Mouse (Mus musculus): ENCODE data around the gene Atp1b3. TPM values are rescaled to one million over a fixed set of nuclear protein-coding genes. Genes with fewer than 3 reads are reported as not detected.
A peak's percentile ranks its signal among the peaks of the same experiment; 100 is the strongest.

Gene Atp1b3
- polyA plus RNA-seq, 1 experiment from 2014 or later, result 182 TPM

DNA sequence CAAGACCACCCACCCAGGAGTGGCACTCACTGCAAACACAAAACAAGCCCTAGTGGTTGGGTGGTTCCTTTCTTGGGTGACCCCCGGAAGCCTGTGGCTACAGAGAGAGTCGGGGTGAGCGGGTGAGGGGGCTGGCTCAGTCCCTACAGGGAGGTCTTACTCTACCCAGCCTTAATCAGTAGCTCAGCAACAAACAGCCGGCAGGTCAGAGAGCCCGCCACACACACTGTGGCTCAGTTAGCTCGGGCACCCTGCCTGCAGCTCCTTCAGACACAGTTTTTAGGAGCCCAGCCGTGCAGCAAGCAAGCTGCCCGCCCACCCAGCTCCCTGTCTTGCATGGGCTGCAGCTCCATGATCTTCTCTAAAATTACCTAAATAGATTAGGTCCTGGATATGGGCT, 33.9 kb upstream of the Atp1b3 start:
- Histone ChIP-seq H3K9ac (ENCODE audit: low read depth, low read length) (no peak overlapping the region), H3K27me3 (ENCODE audit: insufficient read depth, low read length) (no peaks in the 10 kb centered on the region), H3K9me3 (replicated peaks; ENCODE audit: low read length) (no peaks in the 10 kb centered on the region), H3K4me3 (replicated peaks; ENCODE audit: low read depth, low read length) (no peak overlapping the region), H3K27ac (0 out of 2 replicates have a peak overlapping the region, but pooled peaks have one; percentile 0), H3K36me3 (ENCODE audit: insufficient read depth, low read length) (no peaks in the 10 kb centered on the region), H3K4me2 (ENCODE audit: low read length) (no peak overlapping the region), H3K4me1 (replicated peaks; ENCODE audit: insufficient read depth, low read length) (0 out of 2 replicates have a peak, but pooled peaks cover 5% of the 10 kb centered on the region)
- no peak for DNase-seq (ENCODE audit: low spot score)
- TF ChIP-seq CTCF (IDR thresholded peaks at IDR 0.05; ENCODE audit: low read depth), result no peak
- 47% methylated on average over 8 of the region's 8 CpGs for WGBS
- ATAC-seq (replicated peaks; ENCODE audit: low FRiP score, low read depth), result no peak; the same call in 1 of the 2 replicates

DNA sequence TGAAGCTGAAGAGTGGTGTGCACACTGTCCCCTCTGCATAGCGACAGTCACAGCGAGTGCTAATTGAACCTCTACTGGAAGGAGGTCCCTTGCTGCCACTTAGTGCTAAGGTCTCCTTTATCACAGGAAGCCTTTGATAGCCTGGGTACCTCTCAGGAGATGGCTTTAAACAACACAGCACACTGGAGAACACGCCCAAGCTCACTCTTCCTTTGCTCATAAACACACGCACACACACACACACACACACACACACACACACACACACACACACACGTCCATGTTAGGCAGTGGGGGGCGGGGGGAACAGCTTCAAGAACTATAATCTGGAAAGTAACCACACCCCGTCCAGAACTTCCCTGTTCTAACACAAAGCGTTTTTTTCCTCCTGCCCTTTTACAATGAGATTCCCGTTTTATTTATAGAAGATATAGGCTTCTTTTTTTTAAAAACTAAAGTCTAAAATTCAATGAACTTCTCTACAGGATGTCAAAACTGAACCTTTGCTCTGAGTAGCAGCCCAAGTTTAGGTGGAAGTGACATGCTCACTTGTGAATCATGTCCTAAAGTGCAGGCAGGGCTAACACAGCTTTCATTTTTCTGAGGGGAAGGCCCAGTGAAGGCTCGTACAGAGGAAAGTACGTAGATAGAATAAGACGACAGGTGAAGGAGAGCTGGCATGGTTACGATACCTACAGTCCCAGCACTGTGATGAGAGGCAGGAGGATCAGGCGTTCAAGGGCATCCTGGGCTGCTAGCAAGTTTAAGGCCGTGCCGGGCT, 30.9 kb upstream of the Atp1b3 start:
- TF ChIP-seq CTCF (IDR thresholded peaks at IDR 0.05; ENCODE audit: low read depth), result no peak
- ATAC-seq (replicated peaks; ENCODE audit: low FRiP score, low read depth) (no peak), DNase-seq (ENCODE audit: low spot score) (no peak)
- H3K9me3 ChIP-seq (replicated peaks; ENCODE audit: low read length), result no peaks in the 10 kb centered on the region
- 0 out of 2 replicates have a peak overlapping the region, but pooled peaks have one; percentile 19 for H3K27ac ChIP-seq
- H3K27me3 ChIP-seq (ENCODE audit: insufficient read depth, low read length), result no peaks in the 10 kb centered on the region
- no peaks in the 10 kb centered on the region for H3K36me3 ChIP-seq (ENCODE audit: insufficient read depth, low read length)
- no peak overlapping the region for H3K4me2 ChIP-seq (ENCODE audit: low read length)
- H3K4me3 ChIP-seq (replicated peaks; ENCODE audit: low read depth, low read length), result no peak overlapping the region
- 0 out of 2 replicates have a peak, but pooled peaks cover 5% of the 10 kb centered on the region for H3K4me1 ChIP-seq (replicated peaks; ENCODE audit: insufficient read depth, low read length)
- WGBS, result 64% methylated on average over 16 of the region's 16 CpGs
- no peak overlapping the region for H3K9ac ChIP-seq (ENCODE audit: low read depth, low read length)

DNA sequence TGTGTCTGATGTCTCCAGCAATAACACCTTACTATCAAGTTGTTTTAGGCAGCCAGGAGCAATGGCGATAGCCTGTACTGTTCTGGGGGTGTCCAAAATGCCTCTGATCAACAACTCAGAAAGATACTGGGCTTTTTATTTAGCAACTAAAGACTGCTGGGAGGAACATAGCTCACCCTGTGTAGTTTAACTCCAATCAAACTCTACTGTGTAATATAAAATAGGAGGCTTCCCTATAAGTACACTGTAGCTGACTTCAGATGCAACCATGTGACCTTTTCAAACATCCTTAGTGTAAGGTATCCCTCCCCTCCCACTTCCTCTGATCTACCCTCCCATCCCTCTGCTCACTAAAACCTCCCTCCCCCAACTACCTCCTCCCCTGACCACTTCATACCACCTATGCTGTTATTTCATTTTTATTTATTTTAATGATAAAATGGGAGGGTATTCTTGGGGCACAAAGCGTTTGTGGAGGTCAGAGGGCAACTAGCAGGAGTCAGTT, 29.5 kb upstream of the Atp1b3 start:
- Histone ChIP-seq H3K9ac (ENCODE audit: low read depth, low read length) (no peak overlapping the region), H3K27ac (no peak overlapping the region), H3K27me3 (ENCODE audit: insufficient read depth, low read length) (no peaks in the 10 kb centered on the region), H3K4me1 (replicated peaks; ENCODE audit: insufficient read depth, low read length) (0 out of 2 replicates have a peak, but pooled peaks cover 5% of the 10 kb centered on the region), H3K4me2 (ENCODE audit: low read length) (no peak overlapping the region), H3K4me3 (replicated peaks; ENCODE audit: low read depth, low read length) (no peak overlapping the region), H3K36me3 (ENCODE audit: insufficient read depth, low read length) (no peaks in the 10 kb centered on the region), H3K9me3 (replicated peaks; ENCODE audit: low read length) (no peaks in the 10 kb centered on the region)
- no peak for ATAC-seq (replicated peaks; ENCODE audit: low FRiP score, low read depth)
- WGBS, result 68% methylated on average over 2 of the region's 2 CpGs
- DNase-seq (ENCODE audit: low spot score), result no peak
- TF ChIP-seq CTCF (IDR thresholded peaks at IDR 0.05; ENCODE audit: low read depth), result no peak

DNA sequence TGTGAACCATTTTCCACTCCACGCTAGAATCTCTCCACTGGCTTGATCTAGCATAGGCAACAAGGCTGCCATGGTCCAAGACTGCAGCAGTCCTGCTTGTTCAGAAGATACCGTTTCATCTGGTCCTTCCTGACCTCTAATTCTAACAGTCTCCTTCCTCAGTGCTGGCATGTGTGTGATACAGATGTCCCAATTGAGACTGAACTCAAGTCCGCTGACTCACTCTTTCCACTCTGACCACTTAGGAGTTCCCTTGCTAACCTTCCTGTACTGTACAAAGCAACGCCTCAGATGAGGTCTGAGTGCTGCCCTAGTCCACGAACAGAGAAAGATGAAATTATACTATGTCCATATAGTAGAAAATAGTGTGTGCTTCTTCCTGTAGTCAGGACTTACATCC, 28.9 kb upstream of the Atp1b3 start:
- ATAC-seq (replicated peaks; ENCODE audit: low FRiP score, low read depth), result no peak
- H3K4me3 ChIP-seq (replicated peaks; ENCODE audit: low read depth, low read length), result no peak overlapping the region
- no peak overlapping the region for H3K9ac ChIP-seq (ENCODE audit: low read depth, low read length)
- H3K9me3 ChIP-seq (replicated peaks; ENCODE audit: low read length), result no peaks in the 10 kb centered on the region
- 87% methylated on average over 5 of the region's 5 CpGs for WGBS
- TF ChIP-seq CTCF (IDR thresholded peaks at IDR 0.05; ENCODE audit: low read depth), result no peak
- no peaks in the 10 kb centered on the region for H3K36me3 ChIP-seq (ENCODE audit: insufficient read depth, low read length)
- DNase-seq (ENCODE audit: low spot score), result no peak
- H3K4me1 ChIP-seq (replicated peaks; ENCODE audit: insufficient read depth, low read length), result 0 out of 2 replicates have a peak, but pooled peaks cover under 1% of the 10 kb centered on the region
- no peaks in the 10 kb centered on the region for H3K27me3 ChIP-seq (ENCODE audit: insufficient read depth, low read length)
- H3K27ac ChIP-seq, result no peak overlapping the region
- no peak overlapping the region for H3K4me2 ChIP-seq (ENCODE audit: low read length)

DNA sequence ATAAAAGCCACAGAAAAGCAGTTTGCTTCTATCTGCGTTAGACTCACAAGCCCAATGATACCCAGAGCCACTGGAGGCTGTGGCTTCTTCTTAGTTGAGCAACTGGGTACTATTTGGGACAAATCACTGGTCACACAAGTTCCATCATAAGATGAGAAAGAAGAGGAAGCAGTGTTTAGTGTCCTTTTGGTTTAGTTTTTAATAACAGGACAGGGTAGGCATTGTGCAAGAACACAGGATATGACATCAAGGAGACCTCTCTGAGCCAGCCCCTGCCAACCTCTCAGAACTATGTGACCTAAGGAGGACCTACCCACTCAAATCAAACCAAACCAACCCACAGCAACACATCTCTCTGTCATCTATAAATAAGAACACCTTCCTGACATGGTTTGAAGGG, 27.7 kb upstream of the Atp1b3 start:
- H3K9me3 ChIP-seq (replicated peaks; ENCODE audit: low read length), result no peaks in the 10 kb centered on the region
- 86% methylated on average over 1 of the region's 1 CpGs for WGBS
- H3K9ac ChIP-seq (ENCODE audit: low read depth, low read length), result no peak overlapping the region
- no peak overlapping the region for H3K4me3 ChIP-seq (replicated peaks; ENCODE audit: low read depth, low read length)
- H3K4me2 ChIP-seq (ENCODE audit: low read length), result no peak overlapping the region
- no peak for TF ChIP-seq CTCF (IDR thresholded peaks at IDR 0.05; ENCODE audit: low read depth)
- H3K36me3 ChIP-seq (ENCODE audit: insufficient read depth, low read length), result no peaks in the 10 kb centered on the region
- no peak overlapping the region for H3K27ac ChIP-seq
- ATAC-seq (replicated peaks; ENCODE audit: low FRiP score, low read depth), result no peak
- no peaks in the 10 kb centered on the region for H3K27me3 ChIP-seq (ENCODE audit: insufficient read depth, low read length)
- H3K4me1 ChIP-seq (replicated peaks; ENCODE audit: insufficient read depth, low read length), result no peaks in the 10 kb centered on the region
- no peak for DNase-seq (ENCODE audit: low spot score)

DNA sequence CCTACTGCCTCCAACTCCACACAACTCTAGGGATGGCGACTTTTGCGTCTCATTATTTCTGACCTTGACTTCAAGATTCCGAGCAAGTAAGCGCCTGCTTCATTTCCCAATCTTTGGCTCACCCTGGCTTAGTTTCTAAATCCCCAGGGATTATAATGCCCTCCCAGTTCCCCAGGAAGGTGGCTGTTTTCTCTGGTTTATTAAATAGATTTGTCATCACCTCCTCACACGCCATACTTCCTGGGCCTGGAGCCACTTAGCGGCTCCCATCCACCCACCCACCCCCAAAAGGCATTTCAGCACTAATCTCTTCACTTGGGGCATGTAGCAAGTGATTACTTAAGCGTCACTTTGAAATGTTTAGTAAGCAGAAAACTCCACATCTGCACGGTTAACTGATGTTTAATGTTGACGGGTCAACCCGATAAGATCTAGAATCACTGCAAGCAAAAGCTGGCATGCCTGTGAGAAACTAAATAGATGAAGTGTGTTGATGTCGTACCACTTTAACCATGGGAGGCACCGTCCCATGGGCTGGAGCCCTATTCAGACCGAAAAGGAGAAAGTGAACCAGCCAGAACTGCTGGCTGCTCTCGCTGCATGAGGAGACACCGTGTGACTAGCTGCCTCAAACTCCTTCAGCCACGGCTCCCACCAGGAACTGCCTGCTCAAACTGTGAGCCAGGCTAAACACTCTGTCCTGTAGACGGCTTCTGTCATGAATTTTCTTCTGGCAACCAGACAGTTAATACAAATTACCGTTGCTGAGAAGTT, 19.7 kb upstream of the Atp1b3 start:
- ATAC-seq (replicated peaks; ENCODE audit: low FRiP score, low read depth) (no peak), DNase-seq (ENCODE audit: low spot score) (no peak)
- no peaks in the 10 kb centered on the region for H3K36me3 ChIP-seq (ENCODE audit: insufficient read depth, low read length)
- H3K4me3 ChIP-seq (replicated peaks; ENCODE audit: low read depth, low read length), result no peak overlapping the region
- H3K4me1 ChIP-seq (replicated peaks; ENCODE audit: insufficient read depth, low read length), result no peaks in the 10 kb centered on the region
- no peak overlapping the region for H3K4me2 ChIP-seq (ENCODE audit: low read length)
- WGBS, result 57% methylated on average over 18 of the region's 18 CpGs
- no peak for TF ChIP-seq CTCF (IDR thresholded peaks at IDR 0.05; ENCODE audit: low read depth)
- no peak overlapping the region for H3K9ac ChIP-seq (ENCODE audit: low read depth, low read length)
- H3K9me3 ChIP-seq (replicated peaks; ENCODE audit: low read length), result no peaks in the 10 kb centered on the region
- H3K27me3 ChIP-seq (ENCODE audit: insufficient read depth, low read length), result no peaks in the 10 kb centered on the region
- H3K27ac ChIP-seq, result no peak overlapping the region

All from kidney, postnatal 0 days (tissue).